Mouse (Mus musculus) stomach, postnatal 0 days (tissue): Measurements from ENCODE around the gene Golga4.

Source experiments
- CTCF ChIP-seq: IDR thresholded peaks from 2 replicates; pipeline ENCODE4 v1.5.1; 2016; ENCODE audit warnings: antibody characterized with exemption, low read depth, mild to moderate bottlenecking, moderate library complexity
- EP300 ChIP-seq: optimal IDR thresholded peaks from 2 replicates; pipeline ENCODE3; 2016; ENCODE audit warnings: antibody characterized with exemption

DNA sequence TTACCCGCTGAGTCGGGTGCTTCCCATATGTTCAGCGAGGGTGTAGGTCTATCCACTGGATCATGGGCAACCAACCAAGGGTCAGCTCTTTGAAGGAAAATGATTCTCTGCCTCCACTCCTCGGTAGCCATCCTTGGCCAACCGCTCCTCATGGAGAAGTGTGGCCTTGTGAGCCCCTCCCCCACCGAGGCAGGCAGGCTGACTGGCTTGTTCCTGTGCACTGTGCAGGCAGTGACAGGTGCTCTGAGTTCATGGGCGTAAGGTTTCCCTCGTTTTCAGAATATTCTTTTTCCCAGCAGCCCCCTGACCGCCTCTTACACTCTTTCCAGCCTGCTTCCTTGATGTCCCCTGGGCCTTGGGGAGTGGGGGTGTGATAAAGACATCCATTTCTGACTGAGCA lies 117.4 kb downstream of the Golga4 start:
- no peak for TF ChIP-seq CTCF
- no peak for TF ChIP-seq EP300
